Mouse (Mus musculus) forebrain, embryonic 10.5 days (tissue): Measurements from ENCODE around the gene Lyzl6. TPM values are rescaled to one million over a fixed set of nuclear protein-coding genes. Genes with fewer than 3 reads are reported as not detected.

Experiments used
- DNase-seq: peaks from one replicate; pipeline ENCODE4 v3.0.0-alpha.2; 2017; ENCODE audit warnings: low spot score; ENCODE audit errors: extremely low spot score
- H3K27ac ChIP-seq: fragments of 300-500 bp; sonication (generic); 2 replicates; pipeline ENCODE4 v1.5.1; 2016; ENCODE audit warnings: mild to moderate bottlenecking
- H3K27me3 ChIP-seq: fragments of 300-500 bp; sonication (generic); 2 replicates; pipeline ENCODE4 v1.6.1; 2016; ENCODE audit warnings: mild to moderate bottlenecking; ENCODE audit not compliant: poor library complexity, severe bottlenecking
- H3K36me3 ChIP-seq: fragments of 300-500 bp; sonication (generic); replicated peaks from 2 replicates; pipeline ENCODE4 v1.6.1; 2016; ENCODE audit warnings: mild to moderate bottlenecking, moderate library complexity
- H3K4me1 ChIP-seq: fragments of 300-500 bp; sonication (generic); 2 replicates; pipeline ENCODE4 v1.6.1; 2016
- H3K4me3 ChIP-seq: fragments of 300-500 bp; sonication (generic); 2 replicates; pipeline ENCODE4 v1.5.1; 2016; ENCODE audit warnings: mild to moderate bottlenecking, moderate library complexity
- H3K9me3 ChIP-seq: fragments of 300-500 bp; sonication (generic); 2 replicates; pipeline ENCODE4 v1.6.1; 2016; ENCODE audit warnings: mild to moderate bottlenecking, moderate library complexity
- WGBS: fragments of 180-500 bp; shearing (Covaris S2); methylation state at CpG from one replicate; pipeline ENCODE4 v1.1.7; 2016; 5-methylcytosine and 5-hydroxymethylcytosine counted together
- polyA plus RNA-seq: library from polyadenylated mRNA; unstranded; fragments of >200 nt; fragmentation: Nextera tagmentation; extraction: Ambion mirVana; gene quantifications from 2 replicates; pipeline ENCODE4 v1.2.1, GENCODE M21; 2016

The Lyzl6 gene
- polyA plus RNA-seq, 1 experiment from 2014 or later: not detected

DNA sequence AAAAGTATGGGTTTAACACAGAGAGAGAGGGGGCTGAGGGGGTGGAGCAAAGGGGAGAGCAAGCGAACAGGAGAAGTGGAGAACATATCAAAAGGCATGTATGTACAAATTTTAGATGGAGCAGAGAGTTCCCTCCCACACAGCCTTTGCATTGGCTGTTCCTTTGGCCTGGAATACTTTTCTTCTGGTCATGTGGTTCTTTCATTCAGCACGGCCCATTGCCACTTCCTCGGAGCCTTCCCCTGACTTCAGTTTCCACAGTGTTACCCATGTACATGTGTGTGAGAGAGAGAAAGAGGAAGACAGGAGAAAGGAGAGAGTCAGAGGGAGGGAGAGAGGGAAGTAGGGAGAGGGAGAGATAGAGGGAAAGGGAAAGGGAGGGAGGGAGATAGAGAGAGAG, 3.2 kb downstream of the Lyzl6 start:
- no peak for DNase-seq
- Histone ChIP-seq H3K4me3 (no peak overlapping the region), H3K9me3 (no peaks in the 10 kb centered on the region), H3K27ac (no peak overlapping the region), H3K4me1 (no peaks in the 10 kb centered on the region), H3K27me3 (peaks cover 21% of the 10 kb centered on the region), H3K36me3 (no peaks in the 10 kb centered on the region)
- 89% methylated on average over 3 of the region's 3 CpGs for WGBS

GRCm38 (mm10) chr11:103634806-103635205, 3.9 kb downstream of the Lyzl6 start:
- H3K27ac ChIP-seq: no peak overlapping the region

DNA sequence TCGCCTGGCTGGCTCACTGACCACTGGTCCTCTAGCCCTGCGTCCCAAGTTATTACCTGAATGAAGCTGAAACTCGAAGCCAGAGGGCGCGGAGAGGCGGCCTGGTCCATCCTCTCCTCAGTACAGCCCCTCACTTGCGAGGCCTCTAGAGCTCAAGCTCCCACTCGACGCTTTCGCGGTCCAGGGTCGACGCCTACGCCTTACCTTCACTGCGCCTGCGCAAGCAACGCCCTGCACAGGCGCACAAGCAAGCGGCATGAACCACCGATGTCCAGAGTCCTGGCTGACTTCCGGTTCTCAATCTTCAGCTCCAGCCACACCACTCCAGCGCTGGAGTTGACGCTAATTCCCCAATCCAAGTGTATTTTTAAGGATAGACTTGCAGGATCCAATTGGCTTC, 11.2 kb downstream of the Lyzl6 start:
- no peaks in the 10 kb centered on the region for H3K4me1 ChIP-seq
- DNase-seq: no peak
- H3K36me3 ChIP-seq: no peaks in the 10 kb centered on the region
- no peaks in the 10 kb centered on the region for H3K9me3 ChIP-seq
- H3K4me3 ChIP-seq: no peak overlapping the region
- 86% methylated on average over 23 of the region's 23 CpGs for WGBS
- no peak overlapping the region for H3K27ac ChIP-seq
- no peaks in the 10 kb centered on the region for H3K27me3 ChIP-seq

More at GRCm38 (mm10) chr11:103634806-103635205, 3.9 kb downstream of the Lyzl6 start:
- 89% methylated on average over 7 of the region's 7 CpGs for WGBS
- no peak for DNase-seq
- peaks cover 14% of the 10 kb centered on the region for H3K27me3 ChIP-seq
- no peak overlapping the region for H3K4me3 ChIP-seq
- H3K4me1 ChIP-seq: no peaks in the 10 kb centered on the region
- H3K36me3 ChIP-seq: no peaks in the 10 kb centered on the region
- no peaks in the 10 kb centered on the region for H3K9me3 ChIP-seq

GRCm38 (mm10) chr11:103621040-103621439, 17.6 kb downstream of the Lyzl6 start, which contains the start of gene Gm884:
Gm884 (minus strand) TSS chr11:103621140.
- no peaks in the 10 kb centered on the region for H3K9me3 ChIP-seq
- WGBS: 88% methylated on average over 9 of the region's 9 CpGs
- H3K27ac ChIP-seq: no peak within 1 kb of the TSS
- no peak within 1 kb of the TSS for H3K4me3 ChIP-seq
- H3K4me1 ChIP-seq: no peaks in the 10 kb centered on the region
- no peaks in the 10 kb centered on the region for H3K27me3 ChIP-seq
- H3K36me3 ChIP-seq: no peaks in the 10 kb centered on the region
- no peak for DNase-seq

DNA sequence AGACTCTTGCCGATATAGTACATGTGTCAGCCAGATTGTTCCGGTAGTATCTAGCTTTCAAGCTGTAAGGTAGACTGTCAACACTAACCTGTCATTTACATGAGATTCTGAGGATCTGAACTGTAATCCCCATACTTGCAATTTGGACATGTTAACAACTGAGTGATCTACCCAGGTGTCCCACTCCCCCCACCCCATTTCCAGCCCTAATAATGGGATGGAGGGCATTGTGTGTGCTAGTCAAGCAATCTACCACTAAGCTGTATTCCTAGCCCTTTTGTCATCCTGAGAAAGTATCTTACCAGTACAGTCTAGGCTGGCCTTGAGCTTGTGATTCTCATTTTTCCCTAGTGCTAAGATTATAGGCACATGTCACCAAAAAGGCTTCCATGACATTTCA, 27.9 kb downstream of the Lyzl6 start:
- Histone ChIP-seq H3K36me3 (no peaks in the 10 kb centered on the region), H3K27me3 (no peaks in the 10 kb centered on the region), H3K4me1 (no peaks in the 10 kb centered on the region), H3K9me3 (no peaks in the 10 kb centered on the region), H3K4me3 (no peak overlapping the region), H3K27ac (no peak overlapping the region)
- DNase-seq: no peak
- 90% methylated on average over 2 of the region's 2 CpGs for WGBS

DNA sequence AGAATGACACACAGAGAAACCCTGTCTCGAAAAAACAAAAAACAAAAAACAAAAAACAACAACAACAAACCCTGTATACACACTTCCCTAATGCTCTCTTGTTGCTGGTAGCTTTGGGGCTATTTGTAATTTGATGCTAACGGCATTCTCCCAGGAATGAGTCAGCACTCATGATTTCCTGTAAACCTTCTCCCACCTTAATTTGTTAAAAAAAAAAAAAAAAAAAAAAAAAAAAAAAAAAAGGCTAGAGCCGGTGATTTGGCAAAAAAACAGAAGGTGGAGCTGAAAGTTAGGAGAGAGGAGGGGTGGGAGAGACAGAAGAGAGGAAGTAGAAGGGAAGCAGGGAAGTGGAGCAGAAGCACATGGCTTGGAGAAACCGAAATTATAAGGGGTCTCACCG, 32.1 kb downstream of the Lyzl6 start:
- Histone ChIP-seq H3K4me1 (no peaks in the 10 kb centered on the region), H3K9me3 (no peaks in the 10 kb centered on the region), H3K36me3 (no peaks in the 10 kb centered on the region), H3K27ac (no peak overlapping the region), H3K4me3 (no peak overlapping the region), H3K27me3 (no peaks in the 10 kb centered on the region)
- no peak for DNase-seq
- WGBS: 77% methylated on average over 5 of the region's 5 CpGs

Other genes starting within 250 kb of the Lyzl6 start
- 8.4 TPM in 2 replicates for gene Plekhm1, start 226.2 kb downstream of the Lyzl6 start, polyA plus RNA-seq
- not detected in 2 replicates for gene Lrrc37a, start 134.3 kb downstream of the Lyzl6 start, polyA plus RNA-seq
- not detected in 2 replicates for gene Gm884, start 17.8 kb downstream of the Lyzl6 start, polyA plus RNA-seq
- 0.16 TPM in 1 of 2 replicates, not detected in the other for gene Rprml, start 10.7 kb upstream of the Lyzl6 start, polyA plus RNA-seq
- gene Gosr2, start 59.0 kb upstream of the Lyzl6 start, polyA plus RNA-seq: 99.5 and 100 TPM in 2 replicates
- 0.99 and 1.4 TPM in 2 replicates for gene Wnt9b, start 110.9 kb upstream of the Lyzl6 start, polyA plus RNA-seq
- 2.1 and 4.2 TPM in 2 replicates for gene Wnt3, start 135.3 kb upstream of the Lyzl6 start, polyA plus RNA-seq